Mouse (Mus musculus): ENCODE results near the gene Uso1.
A peak's percentile ranks its signal among the peaks of the same experiment; 100 is the strongest.

Gene Uso1

DNA sequence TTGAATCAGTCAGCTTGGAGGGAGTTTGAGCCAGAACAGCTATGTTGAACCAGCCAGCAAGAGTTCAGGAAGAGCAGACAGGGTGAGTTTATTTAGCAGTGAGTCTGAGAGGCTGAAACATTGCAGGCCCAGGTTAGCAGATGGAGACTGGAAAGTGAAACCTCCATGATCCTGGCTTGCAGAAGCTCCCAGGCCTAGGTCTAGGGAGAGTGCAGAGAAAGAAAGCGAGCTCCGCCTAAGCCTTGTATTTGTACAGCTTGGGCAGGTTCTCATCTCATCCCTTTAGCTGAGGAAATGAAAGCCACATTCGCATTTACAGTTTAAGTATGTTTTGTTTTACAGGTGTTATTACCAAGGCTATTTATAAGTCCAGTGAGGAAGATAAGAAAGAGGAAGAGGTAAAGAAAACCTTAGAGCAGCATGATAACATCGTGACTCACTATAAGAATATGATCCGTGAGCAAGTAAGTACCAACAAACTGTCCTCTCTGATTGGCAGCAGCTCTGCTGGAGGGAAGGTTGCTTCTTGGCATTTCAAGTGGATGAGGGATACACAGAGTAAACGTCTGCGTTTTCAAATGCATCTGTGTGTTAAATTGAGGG is 51.2 kb downstream of the Uso1 start:
- DNase-seq (ENCODE audit: low spot score in 2 of 2) = no peak

DNA sequence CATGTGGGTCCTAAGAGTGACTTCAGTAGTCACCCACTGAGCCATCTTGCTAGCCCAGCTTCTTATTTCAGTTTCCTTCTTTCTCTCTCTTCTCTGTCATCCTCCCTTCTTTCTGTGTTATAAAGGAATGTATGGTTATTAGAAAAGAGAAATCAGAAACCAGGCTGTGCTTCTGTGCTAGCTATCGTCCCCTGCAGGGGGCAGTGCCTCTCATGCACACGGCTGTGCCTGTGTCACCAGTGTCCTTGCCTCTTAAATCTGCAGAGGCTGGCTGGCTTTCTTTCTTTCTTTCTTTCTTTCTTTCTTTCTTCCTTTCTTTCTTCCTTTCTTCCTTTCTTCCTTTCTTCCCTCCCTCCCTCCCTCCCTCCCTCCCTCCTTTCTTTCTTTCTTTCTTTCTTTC is 58.0 kb downstream of the Uso1 start:
- DNase-seq (ENCODE audit: low spot score in 2 of 2) = peak in 1 of 2 experiments; percentile 53

GRCm38 (mm10) chr5:92196895-92197811 is 59.4 kb downstream of the Uso1 start:
- no peak for DNase-seq (ENCODE audit: low spot score in 2 of 2)

DNA sequence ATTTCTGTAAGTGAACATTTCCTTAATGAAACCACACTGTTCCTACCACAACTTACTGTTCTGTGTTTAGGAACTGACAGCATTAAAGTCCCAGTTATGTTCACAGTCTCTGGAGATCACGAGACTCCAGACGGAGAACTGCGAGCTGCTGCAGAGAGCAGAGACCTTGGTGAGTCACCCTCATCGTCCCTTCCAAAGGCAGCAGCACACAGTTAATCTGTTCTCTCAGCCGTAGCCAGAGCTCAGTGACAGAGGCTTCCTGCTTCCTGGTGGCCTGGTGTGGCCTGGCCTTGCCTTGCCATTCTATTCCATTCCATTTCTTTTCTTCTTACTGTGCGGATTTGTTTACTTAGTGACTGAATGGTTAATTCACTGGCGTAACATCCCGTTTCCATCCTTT is 60.5 kb downstream of the Uso1 start:
- no peak for DNase-seq (ENCODE audit: low spot score in 2 of 2)

DNA sequence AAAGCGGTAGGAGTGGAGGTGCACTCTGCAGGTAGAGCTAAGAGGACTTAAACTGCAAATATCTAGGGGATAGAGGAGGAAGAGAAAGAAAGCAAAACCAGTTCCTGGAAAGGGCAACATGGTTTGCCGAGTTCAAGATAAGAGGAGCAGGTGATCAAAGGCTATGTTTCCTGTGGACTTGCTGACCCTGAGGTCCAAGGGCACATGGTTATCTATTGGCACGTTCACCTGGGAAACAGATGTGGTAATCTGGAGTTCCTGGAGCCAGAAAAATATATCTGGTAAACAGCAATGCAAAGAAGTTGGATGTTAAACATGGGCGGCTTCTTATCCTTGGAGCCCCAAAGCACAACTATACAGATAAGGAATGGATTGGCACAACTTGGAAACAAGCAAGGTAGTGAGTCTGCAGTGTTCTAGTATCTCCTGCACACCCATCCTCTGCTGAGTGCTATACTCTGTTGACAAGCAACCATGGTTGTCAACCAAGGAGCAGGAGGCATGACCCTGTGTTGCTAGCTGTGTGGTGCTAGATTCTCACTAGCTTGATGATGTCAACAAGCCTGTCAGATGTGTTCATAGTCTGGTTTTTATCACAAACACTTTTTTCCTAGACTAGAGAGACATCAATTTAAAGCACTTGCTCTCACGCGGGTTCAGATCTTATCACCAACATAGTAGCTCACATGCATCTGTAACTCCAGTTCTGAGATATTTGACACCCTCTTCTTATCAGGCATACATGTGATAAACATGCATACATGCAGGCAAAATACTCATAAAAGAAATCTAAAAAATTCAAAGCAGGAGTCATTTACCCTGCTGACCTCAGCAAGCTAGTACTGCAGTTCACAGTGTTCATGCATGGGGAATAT is 66.7 kb downstream of the Uso1 start:
- no peak for DNase-seq (ENCODE audit: low spot score in 2 of 2)

GRCm38 (mm10) chr5:92205184-92205583 is 67.4 kb downstream of the Uso1 start:
- no peak for DNase-seq (ENCODE audit: low spot score in 2 of 2)

- DNase-seq (ENCODE audit: low spot score in 2 of 2) = no peak
These were observed 68.0 kb downstream of the Uso1 start for GRCm38 (mm10) chr5:92205706-92206105.

GRCm38 (mm10) chr5:92206121-92206520 is 68.4 kb downstream of the Uso1 start:
- DNase-seq (ENCODE audit: low spot score in 2 of 2) = no peak

DNA sequence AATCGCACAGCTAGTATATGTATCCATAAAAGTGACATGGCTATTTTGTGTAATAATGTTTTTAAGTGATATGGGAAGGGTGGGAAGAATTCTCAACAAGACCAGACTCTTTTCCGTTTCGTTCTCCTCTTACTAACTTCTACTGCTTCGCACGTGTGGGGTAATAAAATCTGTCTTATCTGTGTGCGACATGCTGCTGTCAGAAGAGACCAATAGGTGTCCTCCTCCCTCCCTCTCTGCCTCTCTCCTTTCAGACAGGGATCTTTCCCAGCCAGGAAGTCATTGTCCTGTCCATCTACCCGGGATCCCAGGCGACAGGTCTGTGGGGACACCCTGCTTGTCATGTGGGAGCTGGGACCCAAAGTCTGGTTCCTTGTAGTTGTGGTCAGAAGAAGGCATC is 72.5 kb downstream of the Uso1 start:
- DNase-seq (ENCODE audit: low spot score in 2 of 2) = no peak

GRCm38 (mm10) chr5:92212231-92212630 is 74.5 kb downstream of the Uso1 start:
- no peak for DNase-seq (ENCODE audit: low spot score in 2 of 2)

DNA sequence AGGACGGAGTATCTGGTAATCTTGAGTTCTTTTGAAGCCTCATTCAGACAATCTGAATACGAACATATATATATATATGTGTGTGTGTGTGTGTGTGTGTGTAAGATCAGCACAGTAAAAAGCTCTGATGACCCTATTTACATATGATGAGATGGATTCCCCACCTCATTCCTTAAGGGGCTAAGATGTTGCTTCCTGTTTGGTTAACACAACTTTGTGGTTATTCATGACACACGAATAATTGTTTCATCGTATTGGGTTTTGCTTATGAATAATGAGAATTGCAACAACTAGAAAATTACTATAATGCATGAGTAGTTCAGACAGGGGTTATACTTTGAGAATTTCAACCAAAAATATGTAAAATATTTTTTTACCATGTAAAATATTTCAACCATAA is 77.6 kb downstream of the Uso1 start, which contains the start of gene U90926:
U90926 (minus strand) TSS at position 101 of the 400 bp plus-strand sequence.
- DNase-seq (ENCODE audit: low spot score in 2 of 2) = no peak

DNA sequence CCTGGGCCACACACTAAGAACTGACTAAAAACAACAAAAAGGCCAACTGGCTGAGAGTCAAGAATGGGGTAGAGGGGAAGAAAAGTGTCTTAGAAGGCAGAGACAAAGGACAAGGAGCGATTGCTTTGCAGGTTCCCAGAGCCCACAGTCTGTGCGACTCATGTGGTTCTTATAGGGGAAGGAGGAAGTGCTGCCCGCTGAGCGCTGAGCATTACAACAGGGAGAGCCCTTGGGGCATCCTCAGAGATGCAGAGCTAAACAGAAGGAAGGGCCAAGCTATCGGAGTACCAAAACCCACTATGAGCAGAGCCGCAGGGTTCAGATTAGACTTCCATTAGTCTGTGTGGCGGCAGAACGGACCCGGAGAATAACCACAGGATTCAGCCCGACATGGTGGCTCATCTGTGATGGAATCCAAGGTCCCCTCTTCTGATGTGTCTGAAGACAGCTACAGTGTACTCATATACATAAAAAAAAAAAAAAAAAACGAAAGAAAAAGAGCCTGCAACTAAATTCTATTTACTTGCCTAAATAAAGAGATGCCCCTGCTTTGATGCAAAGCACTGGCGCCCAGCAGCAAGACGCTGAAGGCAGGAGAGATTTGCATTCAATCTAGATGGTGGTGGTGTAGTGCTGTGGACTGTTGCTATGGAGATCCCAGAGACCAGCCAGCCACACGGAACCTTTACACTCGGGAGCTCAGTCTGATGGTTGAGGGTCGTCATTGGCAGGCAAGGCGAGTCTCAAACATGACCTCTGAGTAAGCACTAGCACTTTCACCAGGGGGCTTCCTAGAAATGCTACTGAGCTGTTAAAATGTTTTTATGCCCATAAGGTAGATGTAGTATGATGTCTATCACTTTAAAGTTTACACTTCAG is 81.4 kb downstream of the Uso1 start:
- DNase-seq (ENCODE audit: low spot score in 2 of 2) = no peak

GRCm38 (mm10) chr5:92219826-92220225 is 82.1 kb downstream of the Uso1 start:
- no peak for DNase-seq (ENCODE audit: low spot score in 2 of 2)

DNA sequence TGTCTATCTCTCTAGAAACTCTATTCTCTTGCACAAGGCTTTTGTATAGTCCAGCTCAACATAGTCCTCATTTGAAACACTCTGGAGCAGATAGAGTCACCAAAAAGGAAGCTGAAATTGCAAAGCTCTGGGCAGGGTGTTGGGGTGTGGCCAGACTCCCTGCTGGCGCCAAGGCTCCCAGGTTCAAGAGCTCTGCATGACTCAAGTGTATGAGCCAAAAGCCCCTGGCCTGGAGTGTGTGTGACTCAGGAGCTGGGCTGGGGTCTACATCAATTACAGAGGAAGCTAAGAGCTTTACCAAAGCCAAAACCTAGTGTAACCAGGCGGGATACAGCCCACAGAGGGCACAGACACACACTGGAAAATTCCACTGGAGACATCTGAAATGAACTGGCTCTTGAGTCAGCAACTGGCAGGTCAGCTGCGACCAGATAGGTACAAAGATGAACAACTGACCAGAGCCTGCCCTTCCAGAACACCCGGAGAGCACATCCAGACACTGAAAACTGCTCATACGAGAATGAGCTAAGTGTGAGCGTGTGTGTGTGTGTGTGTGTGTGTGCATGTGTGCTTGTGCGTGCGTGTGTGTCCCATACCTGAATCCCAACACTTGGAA is 82.7 kb downstream of the Uso1 start:
- DNase-seq (ENCODE audit: low spot score in 2 of 2) = no peak

- no peak for DNase-seq (ENCODE audit: low spot score in 2 of 2)
These were observed 90.0 kb downstream of the Uso1 start for GRCm38 (mm10) chr5:92227782-92228181.

GRCm38 (mm10) chr5:92228776-92229175 is 91.0 kb downstream of the Uso1 start:
- no peak for DNase-seq (ENCODE audit: low spot score in 2 of 2)

GRCm38 (mm10) chr5:92229514-92229913 is 91.8 kb downstream of the Uso1 start:
- no peak for DNase-seq (ENCODE audit: low spot score in 2 of 2)

DNA sequence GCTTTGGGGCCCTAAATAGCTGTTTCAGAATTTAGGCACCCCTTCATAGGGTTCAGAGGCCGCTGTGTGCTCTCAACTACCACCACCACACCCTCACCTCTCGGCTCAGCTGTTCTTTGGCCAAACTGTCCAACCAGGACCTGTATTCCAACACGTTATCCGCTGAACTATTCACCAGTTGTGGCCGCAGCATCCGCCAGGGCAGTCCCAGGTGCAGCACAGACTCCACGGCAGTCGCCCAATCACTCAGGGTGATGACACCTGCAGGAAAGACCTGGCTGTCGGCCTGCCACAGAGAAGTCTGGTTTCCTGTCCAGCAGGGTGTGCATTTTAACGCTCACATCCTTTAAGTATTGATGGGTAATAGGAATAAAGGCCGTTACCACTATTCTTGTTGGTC is 92.6 kb downstream of the Uso1 start:
- no peak for DNase-seq (ENCODE audit: low spot score in 2 of 2)

GRCm38 (mm10) chr5:92231836-92232235 is 94.1 kb downstream of the Uso1 start:
- no peak for DNase-seq (ENCODE audit: low spot score in 2 of 2)

- DNase-seq (ENCODE audit: low spot score in 2 of 2) = no peak
These were observed 95.6 kb downstream of the Uso1 start for GRCm38 (mm10) chr5:92233366-92233765.

All from spleen, postnatal 10 days (tissue).